Mouse (Mus musculus) midbrain, embryonic 15.5 days (tissue): ENCODE results near the gene Padi1. TPM values are rescaled to one million over a fixed set of nuclear protein-coding genes. Genes with fewer than 3 reads are reported as not detected.
A peak's percentile ranks its signal among the peaks of the same experiment; 100 is the strongest.

Experiments used
- ATAC-seq: fragments of 200-750 bp; cut with Nextera tagmentation; replicated peaks from 2 replicates; pipeline ENCODE4 v1.8.0; 2017; ENCODE audit warnings: moderate TSS enrichment
- H3K27ac ChIP-seq: fragments of 300-500 bp; sonication (generic); 2 replicates; pipeline ENCODE4 v1.5.1; 2015; ENCODE audit warnings: mild to moderate bottlenecking, inconsistent platforms
- H3K27me3 ChIP-seq: fragments of 300-500 bp; sonication (generic); replicated peaks from 2 replicates; pipeline ENCODE4 v1.6.1; 2015; ENCODE audit warnings: inconsistent platforms
- H3K36me3 ChIP-seq: fragments of 300-500 bp; sonication (generic); replicated peaks from 2 replicates; pipeline ENCODE4 v1.6.1; 2015; ENCODE audit warnings: inconsistent platforms
- H3K4me1 ChIP-seq: fragments of 300-500 bp; sonication (generic); 2 replicates; pipeline ENCODE4 v1.6.1; 2015; ENCODE audit warnings: inconsistent platforms
- H3K4me2 ChIP-seq: fragments of 300-500 bp; sonication (generic); 2 replicates; pipeline ENCODE4 v1.6.1; 2015; ENCODE audit warnings: inconsistent platforms, mild to moderate bottlenecking, moderate library complexity
- H3K4me3 ChIP-seq: fragments of 300-500 bp; sonication (generic); 2 replicates; pipeline ENCODE4 v1.5.1; 2015; ENCODE audit warnings: mild to moderate bottlenecking, inconsistent platforms
- H3K9ac ChIP-seq: fragments of 300-500 bp; sonication (generic); 2 replicates; pipeline ENCODE4 v1.6.1; 2015; ENCODE audit warnings: mild to moderate bottlenecking, inconsistent platforms
- H3K9me3 ChIP-seq: fragments of 300-500 bp; sonication (generic); 2 replicates; pipeline ENCODE4 v1.6.1; 2016; ENCODE audit warnings: inconsistent platforms
- WGBS: fragments of 180-500 bp; shearing (Covaris S2); methylation state at CpG from one replicate; pipeline ENCODE4 v1.1.7; 2015; ENCODE audit warnings: mixed read lengths; 5-methylcytosine and 5-hydroxymethylcytosine counted together
- polyA plus RNA-seq: library from polyadenylated mRNA; unstranded; fragments of >200 nt; fragmentation: Nextera tagmentation; extraction: Ambion mirVana; gene quantifications from 2 replicates; pipeline ENCODE4 v1.2.1, GENCODE M21; 2015

Padi1 gene
- polyA plus RNA-seq, 1 experiment from 2014 or later = 0.04 TPM

DNA sequence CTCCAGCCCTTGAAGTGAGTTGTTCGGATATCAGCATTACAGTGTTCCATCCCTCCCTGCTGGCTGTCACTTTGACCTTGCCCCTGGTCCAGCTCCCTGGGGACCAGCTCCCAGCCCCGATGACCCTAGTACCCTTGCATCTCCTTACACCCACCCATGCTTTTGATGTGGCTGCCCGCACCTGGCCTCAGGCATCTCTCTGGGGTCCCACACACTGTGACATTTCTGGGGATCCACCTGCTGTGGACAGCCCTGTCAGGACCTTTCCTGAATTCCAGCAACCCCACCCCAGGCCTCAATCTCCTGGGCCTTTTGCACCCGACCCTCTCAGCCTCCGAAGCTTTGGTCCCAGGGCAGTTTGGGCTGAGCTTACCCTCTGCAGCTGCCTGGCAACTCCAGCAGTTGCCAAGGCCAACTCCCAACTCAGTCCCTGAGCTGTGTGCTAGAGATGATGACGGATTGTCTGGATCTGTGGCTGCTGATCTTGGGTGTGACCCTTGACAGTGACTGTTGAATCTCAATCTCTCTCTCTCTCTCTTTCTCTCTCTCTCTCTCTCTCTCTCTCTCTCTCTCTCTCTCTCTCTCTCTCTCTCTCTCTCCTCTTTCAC, 11.1 kb downstream of the Padi1 start:
- WGBS = 62% methylated on average over 6 of the region's 6 CpGs
- no peak for ATAC-seq
- Histone ChIP-seq H3K27ac (no peak overlapping the region), H3K9me3 (no peaks in the 10 kb centered on the region), H3K4me2 (no peak overlapping the region), H3K9ac (no peak overlapping the region), H3K4me1 (peaks cover 12% of the 10 kb centered on the region), H3K36me3 (no peaks in the 10 kb centered on the region), H3K4me3 (no peak overlapping the region), H3K27me3 (no peaks in the 10 kb centered on the region)

DNA sequence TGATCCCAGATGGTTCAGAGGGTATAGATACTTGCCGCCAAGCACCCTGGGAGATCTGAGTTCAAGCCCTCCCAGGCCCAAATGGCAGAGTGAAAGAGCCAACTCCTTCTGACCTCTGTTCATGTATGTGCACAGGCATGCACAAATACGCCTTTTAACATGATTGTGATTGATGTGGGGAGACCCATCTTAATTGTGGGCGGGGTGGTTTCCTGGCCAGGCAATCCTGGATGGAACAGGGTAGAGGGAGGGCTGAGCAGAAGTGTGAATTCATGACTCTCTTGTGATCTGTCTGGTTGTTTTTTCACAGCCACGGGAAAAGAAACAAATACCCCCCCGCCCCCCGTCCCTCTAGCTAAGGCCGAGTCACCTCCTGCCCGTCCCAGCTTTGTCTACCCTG, 12.8 kb downstream of the Padi1 start:
- H3K9ac ChIP-seq = no peak overlapping the region
- H3K4me3 ChIP-seq = no peak overlapping the region
- no peaks in the 10 kb centered on the region for H3K9me3 ChIP-seq
- no peak for ATAC-seq
- H3K4me1 ChIP-seq = peaks cover 12% of the 10 kb centered on the region
- H3K27ac ChIP-seq = no peak overlapping the region
- H3K36me3 ChIP-seq = no peaks in the 10 kb centered on the region
- no peaks in the 10 kb centered on the region for H3K27me3 ChIP-seq
- no peak overlapping the region for H3K4me2 ChIP-seq
- 53% methylated on average over 8 of the region's 8 CpGs for WGBS

DNA sequence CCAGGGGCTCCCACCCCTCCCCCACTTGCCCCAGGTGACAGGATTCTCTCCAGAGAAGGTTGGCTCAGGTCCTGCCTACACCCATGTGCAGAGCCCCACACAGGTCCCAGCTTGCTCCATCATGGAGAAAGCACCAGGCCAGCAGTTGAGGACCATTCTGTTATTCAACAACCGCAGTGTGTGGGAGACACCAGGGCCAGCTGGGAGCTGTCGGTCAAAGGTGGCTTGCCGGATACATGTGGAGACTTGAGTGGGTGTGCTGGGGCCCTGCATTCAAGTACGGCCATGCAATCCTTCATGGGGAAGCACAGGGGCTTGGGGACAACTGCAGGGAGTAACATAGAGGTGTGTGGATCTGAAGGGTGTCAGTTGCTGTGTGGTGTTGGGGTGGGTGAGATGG, 13.8 kb downstream of the Padi1 start:
- no peaks in the 10 kb centered on the region for H3K27me3 ChIP-seq
- H3K4me3 ChIP-seq = no peak overlapping the region
- H3K4me2 ChIP-seq = no peak overlapping the region
- no peaks in the 10 kb centered on the region for H3K9me3 ChIP-seq
- H3K36me3 ChIP-seq = no peaks in the 10 kb centered on the region
- no peak overlapping the region for H3K27ac ChIP-seq
- ATAC-seq = no peak
- H3K9ac ChIP-seq = no peak overlapping the region
- H3K4me1 ChIP-seq = peaks cover 12% of the 10 kb centered on the region
- 95% methylated on average over 4 of the region's 4 CpGs for WGBS

DNA sequence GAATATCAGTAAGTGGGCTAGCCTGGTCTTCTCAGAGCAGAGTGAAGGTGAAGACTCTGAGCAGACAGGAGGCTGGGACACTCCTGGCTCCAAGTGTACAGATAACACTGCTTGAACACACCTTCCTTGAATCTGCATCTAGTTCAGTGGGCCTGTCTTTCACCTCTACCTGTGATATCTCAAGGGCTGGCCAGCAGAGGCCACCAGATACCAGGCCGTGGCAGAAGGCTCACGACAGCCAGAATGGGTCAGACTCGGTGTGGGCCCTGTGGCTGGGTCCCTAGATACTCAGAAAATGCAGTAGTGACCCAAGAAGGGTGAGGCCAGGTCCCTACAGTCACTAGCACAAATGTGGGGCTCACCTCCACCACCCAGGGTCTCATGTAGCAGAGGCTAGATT, 18.3 kb downstream of the Padi1 start:
- H3K36me3 ChIP-seq = no peaks in the 10 kb centered on the region
- 56% methylated on average over 3 of the region's 3 CpGs for WGBS
- no peak overlapping the region for H3K4me2 ChIP-seq
- no peak overlapping the region for H3K9ac ChIP-seq
- no peak overlapping the region for H3K4me3 ChIP-seq
- no peaks in the 10 kb centered on the region; the same call in none of the 2 replicates for H3K9me3 ChIP-seq
- no peak overlapping the region for H3K27ac ChIP-seq
- no peak for ATAC-seq
- no peaks in the 10 kb centered on the region for H3K27me3 ChIP-seq
- H3K4me1 ChIP-seq = no peaks in the 10 kb centered on the region

DNA sequence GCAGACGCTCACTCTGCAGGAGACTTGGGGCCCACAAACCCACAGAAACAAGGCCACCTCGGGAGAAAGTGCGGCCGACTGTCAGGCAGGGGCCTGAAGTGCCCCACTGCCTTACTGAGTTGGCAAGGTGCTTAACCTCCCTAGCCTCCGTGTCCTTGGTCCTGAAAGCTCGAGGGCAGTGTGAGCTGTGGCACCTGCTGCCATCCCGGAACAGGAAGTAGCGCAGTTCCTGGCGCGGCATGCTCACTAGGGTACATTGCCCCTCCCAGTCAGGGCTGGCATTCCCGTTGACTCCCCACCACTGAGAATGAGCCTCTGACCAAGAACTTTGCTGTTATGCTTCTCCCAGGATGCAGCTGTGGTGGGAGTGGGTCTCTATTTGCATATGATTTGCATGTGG, 19.6 kb downstream of the Padi1 start:
- no peak overlapping the region for H3K9ac ChIP-seq
- no peak overlapping the region for H3K4me3 ChIP-seq
- no peaks in the 10 kb centered on the region; the same call in none of the 2 replicates for H3K9me3 ChIP-seq
- no peak overlapping the region for H3K4me2 ChIP-seq
- no peaks in the 10 kb centered on the region for H3K27me3 ChIP-seq
- no peaks in the 10 kb centered on the region for H3K36me3 ChIP-seq
- 65% methylated on average over 11 of the region's 11 CpGs for WGBS
- ATAC-seq = no peak
- no peak overlapping the region for H3K27ac ChIP-seq
- no peaks in the 10 kb centered on the region for H3K4me1 ChIP-seq

DNA sequence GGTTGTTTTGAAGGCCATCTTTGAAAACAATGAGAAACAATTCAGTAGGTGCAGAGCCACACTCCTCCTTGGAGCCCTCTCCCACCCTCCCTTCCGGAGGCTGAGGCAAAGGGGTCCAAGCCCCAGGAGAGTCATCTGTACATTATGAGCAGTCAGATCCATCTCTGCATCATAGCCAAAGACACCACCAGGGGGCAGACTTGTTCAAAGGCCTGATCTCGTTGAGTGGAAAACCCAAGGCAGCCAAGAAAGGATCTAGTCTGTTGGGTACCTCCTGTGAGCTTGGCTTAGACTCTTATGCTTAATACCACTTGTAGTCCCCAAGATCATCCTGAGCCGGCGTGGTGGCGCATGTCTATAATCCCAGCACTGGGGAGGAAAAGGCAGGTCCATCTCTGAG, 23.6 kb downstream of the Padi1 start:
- Histone ChIP-seq H3K4me1 (no peaks in the 10 kb centered on the region), H3K27ac (no peak overlapping the region), H3K4me3 (no peak overlapping the region), H3K9me3 (no peaks in the 10 kb centered on the region; the same call in none of the 2 replicates), H3K9ac (no peak overlapping the region), H3K4me2 (no peak overlapping the region), H3K27me3 (no peaks in the 10 kb centered on the region), H3K36me3 (no peaks in the 10 kb centered on the region)
- ATAC-seq = no peak
- 73% methylated on average over 5 of the region's 5 CpGs for WGBS

DNA sequence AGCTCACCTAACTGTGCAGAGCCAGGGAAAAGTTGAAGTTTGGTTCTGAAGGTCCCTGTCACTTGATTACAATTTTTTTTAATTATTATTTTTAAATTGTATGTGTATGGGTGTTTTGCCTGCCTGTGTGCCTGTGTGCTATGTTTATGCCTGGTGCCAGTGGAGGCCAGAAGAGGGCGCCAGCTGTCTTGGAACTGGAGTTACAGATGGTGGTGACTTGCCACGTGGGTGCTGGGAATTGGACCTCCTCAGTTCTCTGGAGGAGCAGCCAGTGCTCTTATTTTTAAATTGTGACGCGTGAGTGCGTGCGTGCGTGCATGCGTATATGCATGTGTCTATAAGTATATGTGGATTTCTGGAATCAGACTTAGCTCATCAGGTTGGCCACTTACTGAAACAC, 28.2 kb downstream of the Padi1 start:
- 87% methylated on average over 8 of the region's 8 CpGs for WGBS
- H3K4me2 ChIP-seq = no peak overlapping the region
- peaks cover 7% of the 10 kb centered on the region for H3K4me1 ChIP-seq
- no peaks in the 10 kb centered on the region for H3K9me3 ChIP-seq
- no peaks in the 10 kb centered on the region for H3K36me3 ChIP-seq
- no peak overlapping the region for H3K4me3 ChIP-seq
- no peak overlapping the region for H3K9ac ChIP-seq
- H3K27ac ChIP-seq = no peak overlapping the region
- H3K27me3 ChIP-seq = peaks cover 8% of the 10 kb centered on the region
- no peak for ATAC-seq

DNA sequence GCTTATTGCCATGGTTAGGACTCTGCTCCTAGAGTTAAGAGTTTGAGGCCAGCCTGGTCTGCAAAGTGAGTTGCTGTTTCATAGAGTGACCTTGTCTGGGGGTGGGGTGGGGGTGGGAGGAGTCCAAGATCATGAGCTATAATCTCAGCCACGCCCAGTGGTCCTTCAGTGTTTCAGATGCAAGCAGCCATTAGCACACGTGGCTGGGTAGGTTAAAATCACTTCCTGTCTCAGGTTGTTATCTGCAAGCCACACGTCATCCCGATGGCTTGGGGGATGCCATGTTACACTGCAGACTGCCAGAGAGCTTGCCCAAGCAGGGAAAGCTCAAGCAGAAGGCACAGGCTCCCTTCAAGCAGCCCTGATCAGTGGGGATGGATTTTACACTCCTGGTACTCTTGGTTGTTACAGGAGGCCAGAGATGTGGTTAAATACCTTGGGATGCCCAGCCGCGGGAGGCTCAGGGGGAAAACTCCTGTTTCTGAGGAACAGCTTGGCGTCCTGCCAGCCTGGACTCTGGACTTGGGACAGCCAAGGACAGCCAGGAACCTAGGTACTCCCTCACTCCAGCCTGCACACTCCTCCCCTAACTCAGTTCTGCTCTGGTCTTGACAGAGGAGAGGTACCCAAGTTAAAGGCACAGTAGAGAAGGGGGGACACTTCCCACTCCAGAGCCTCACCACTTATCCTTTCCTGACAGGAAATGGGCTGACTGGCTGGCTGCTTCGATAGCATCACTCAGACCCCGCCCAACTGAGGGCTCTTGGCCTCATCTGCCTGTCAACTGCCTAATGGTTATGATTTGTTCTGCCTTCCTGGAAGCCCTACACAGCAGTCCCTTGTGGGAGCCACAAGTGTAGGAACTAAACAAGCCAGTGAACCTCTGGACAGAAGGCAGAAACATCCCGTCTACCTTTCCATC, 29.3 kb downstream of the Padi1 start:
- Histone ChIP-seq H3K4me1 (peaks cover 7% of the 10 kb centered on the region), H3K9me3 (no peaks in the 10 kb centered on the region), H3K27ac (no peak overlapping the region), H3K9ac (no peak overlapping the region), H3K36me3 (no peaks in the 10 kb centered on the region), H3K4me2 (no peak overlapping the region), H3K4me3 (no peak overlapping the region), H3K27me3 (peaks cover 8% of the 10 kb centered on the region)
- ATAC-seq = no peak
- WGBS = 63% methylated on average over 10 of the region's 10 CpGs

DNA sequence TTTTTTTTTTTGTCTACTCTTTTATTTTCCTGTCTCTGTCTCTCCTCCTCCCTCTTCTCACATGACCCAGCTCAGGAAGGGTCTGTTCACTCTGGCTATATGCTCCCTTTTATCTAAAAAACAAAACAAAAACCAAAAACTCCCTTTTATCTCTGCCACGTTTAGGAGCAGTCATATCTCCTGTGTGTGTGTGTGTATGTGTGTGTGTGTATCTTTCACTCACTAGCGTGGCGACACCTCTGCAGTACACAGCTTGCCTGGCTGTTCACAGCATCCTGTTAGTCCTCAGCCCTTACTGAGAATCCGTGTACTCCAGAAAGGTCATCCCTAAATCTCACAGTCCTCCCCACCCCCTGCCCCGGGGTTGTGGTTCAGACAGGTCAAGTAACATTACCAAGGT, 30.1 kb downstream of the Padi1 start:
- Histone ChIP-seq H3K9ac (no peak overlapping the region), H3K4me1 (peaks cover 7% of the 10 kb centered on the region), H3K27me3 (peaks cover 8% of the 10 kb centered on the region), H3K9me3 (no peaks in the 10 kb centered on the region), H3K4me3 (no peak overlapping the region), H3K27ac (no peak overlapping the region), H3K36me3 (no peaks in the 10 kb centered on the region), H3K4me2 (no peak overlapping the region)
- no peak for ATAC-seq
- 80% methylated on average over 5 of the region's 5 CpGs for WGBS

DNA sequence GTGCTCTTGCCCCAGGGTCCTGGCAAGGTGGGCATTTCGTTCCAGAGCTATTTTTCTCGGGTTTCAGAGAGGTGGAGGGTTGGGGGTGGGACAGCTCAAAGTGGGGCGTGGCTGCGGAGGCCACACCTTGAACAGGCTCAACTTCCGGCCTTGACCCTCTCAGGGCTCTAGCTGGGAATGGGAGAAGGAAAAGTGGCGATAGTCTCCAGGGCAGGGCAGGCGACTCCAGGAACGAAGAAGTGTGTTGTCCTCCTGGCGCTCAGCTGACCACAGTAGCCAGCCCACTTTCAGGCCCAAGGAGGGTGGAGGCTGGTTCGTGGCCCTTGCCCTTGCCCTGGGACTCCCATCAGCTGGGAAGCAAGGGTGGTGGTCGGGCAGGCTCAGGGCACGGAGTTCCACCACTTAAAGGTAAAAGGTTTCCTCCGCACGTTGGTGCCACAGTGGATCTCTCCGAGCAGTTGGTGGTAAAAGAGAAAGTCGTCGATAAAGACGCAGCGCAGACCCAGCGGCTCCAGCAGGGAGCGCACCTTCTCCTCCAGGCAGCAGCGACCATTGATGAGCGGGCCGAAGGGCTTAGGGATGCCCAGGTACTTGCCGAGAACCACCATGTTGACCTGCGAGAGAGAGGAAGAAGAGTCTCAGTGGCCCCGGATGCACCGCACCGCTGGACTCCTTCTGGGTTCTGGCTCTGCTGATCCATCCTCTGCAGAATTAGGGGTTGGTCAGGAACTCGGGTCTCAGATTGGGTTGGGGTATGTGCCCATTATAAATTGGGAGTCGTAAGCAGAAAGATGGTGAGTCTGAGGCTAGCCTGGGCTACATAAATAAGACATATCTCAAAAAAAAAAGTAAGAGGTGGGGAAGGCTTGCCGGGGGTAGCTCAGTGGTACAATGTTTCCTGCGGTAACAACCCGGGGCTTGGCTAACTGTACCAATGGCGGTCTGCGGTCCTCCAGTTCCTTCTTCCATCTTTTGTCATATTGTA, 31.0 kb downstream of the Padi1 start:
- H3K27ac ChIP-seq = no peak overlapping the region
- H3K9ac ChIP-seq = no peak overlapping the region
- peak overlapping the region; percentile 30 for H3K4me2 ChIP-seq
- peaks cover 7% of the 10 kb centered on the region for H3K4me1 ChIP-seq
- H3K36me3 ChIP-seq = no peaks in the 10 kb centered on the region
- no peaks in the 10 kb centered on the region for H3K9me3 ChIP-seq
- H3K27me3 ChIP-seq = peaks cover 8% of the 10 kb centered on the region
- WGBS = 26% methylated on average over 36 of the region's 36 CpGs
- ATAC-seq = no peak
- no peak overlapping the region for H3K4me3 ChIP-seq

DNA sequence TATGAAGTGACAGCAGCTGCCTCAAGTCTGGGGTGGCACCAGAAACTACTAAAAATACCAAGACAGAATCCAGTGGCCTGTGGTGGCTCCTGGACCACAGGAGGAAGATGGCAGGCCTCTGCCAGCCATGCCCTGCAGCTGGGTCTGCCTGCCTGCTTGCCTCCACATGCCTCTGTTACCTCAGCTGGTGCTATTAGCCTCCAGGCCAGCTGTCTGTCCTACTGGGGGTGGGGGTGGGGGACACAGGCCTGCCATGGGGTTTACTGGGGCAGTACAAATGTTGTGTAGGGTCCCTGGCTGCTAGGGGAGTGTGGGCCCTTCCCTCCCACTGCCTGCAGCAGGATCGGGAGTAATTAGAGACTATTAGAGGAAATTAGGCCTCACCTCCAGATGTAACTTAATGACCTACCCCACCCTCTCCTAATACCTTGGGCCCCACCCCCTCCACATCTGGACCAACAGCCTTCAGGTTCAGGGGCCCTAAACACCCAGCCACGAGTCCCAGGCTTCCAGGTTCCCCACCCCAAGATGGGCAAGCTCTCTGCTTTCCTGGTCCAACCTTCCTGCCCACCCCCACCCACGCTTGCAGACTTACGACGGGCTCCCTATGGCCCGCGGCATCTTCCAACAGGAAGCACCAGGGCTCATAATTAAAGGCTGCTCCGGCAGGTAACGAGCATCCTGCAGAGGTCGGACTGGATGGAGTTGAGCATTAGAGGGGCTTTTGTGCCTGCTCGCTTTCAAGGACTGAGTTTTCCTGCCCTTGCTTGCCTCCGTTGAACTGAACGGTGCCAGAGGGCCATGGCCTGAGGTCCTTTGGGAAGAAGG, 32.0 kb downstream of the Padi1 start:
- ATAC-seq = no peak
- H3K36me3 ChIP-seq = no peaks in the 10 kb centered on the region
- no peaks in the 10 kb centered on the region for H3K9me3 ChIP-seq
- H3K4me2 ChIP-seq = no peak overlapping the region
- no peak overlapping the region for H3K27ac ChIP-seq
- peaks cover 8% of the 10 kb centered on the region for H3K27me3 ChIP-seq
- 24% methylated on average over 13 of the region's 13 CpGs for WGBS
- H3K9ac ChIP-seq = no peak overlapping the region
- H3K4me1 ChIP-seq = peaks cover 7% of the 10 kb centered on the region
- H3K4me3 ChIP-seq = no peak overlapping the region
